Mouse (Mus musculus): ENCODE measurements around the gene Mpp6. TPM values are rescaled to one million over a fixed set of nuclear protein-coding genes. Genes with fewer than 3 reads are reported as not detected.

Gene Mpp6
- polyA plus RNA-seq, 1 experiment, result 24.6 TPM

GRCm38 (mm10) chr6:50239902-50240301 is 129.9 kb downstream of the Mpp6 start:
- peak; percentile 92 for TF ChIP-seq GATA1 (IDR thresholded peaks at IDR 0.05; ENCODE audit: low read length)

- peak; percentile 73 for TF ChIP-seq GATA1 (IDR thresholded peaks at IDR 0.05; ENCODE audit: low read length)
Measured at GRCm38 (mm10) chr6:50240437-50240836, 130.4 kb downstream of the Mpp6 start.

- TF ChIP-seq GATA1 (IDR thresholded peaks at IDR 0.05; ENCODE audit: low read length), result peak; percentile 92
Measured at GRCm38 (mm10) chr6:50244126-50244525, 134.1 kb downstream of the Mpp6 start.

GRCm38 (mm10) chr6:50244967-50245366 is 134.9 kb downstream of the Mpp6 start:
- no peak for TF ChIP-seq GATA1 (IDR thresholded peaks at IDR 0.05; ENCODE audit: low read length)

- TF ChIP-seq GATA1 (IDR thresholded peaks at IDR 0.05; ENCODE audit: low read length), result no peak
Measured at GRCm38 (mm10) chr6:50247356-50247755, 137.3 kb downstream of the Mpp6 start.

GRCm38 (mm10) chr6:50247791-50248190 is 137.8 kb downstream of the Mpp6 start:
- no peak for TF ChIP-seq GATA1 (IDR thresholded peaks at IDR 0.05; ENCODE audit: low read length)

Other genes starting within 250 kb of the Mpp6 start
- not detected in 2 replicates for gene Gsdme, start 153.6 kb downstream of the Mpp6 start, polyA plus RNA-seq (2012)